Mouse (Mus musculus) adrenal gland, postnatal 36 days (tissue): ENCODE data around the gene Hoxd10. TPM values are rescaled to one million over a fixed set of nuclear protein-coding genes. Genes with fewer than 3 reads are reported as not detected.

Experiments
- DNase-seq, 2 experiments: peaks; one replicate each; pipeline ENCODE4 v3.0.0; 2021; ENCODE audit warnings: mixed read lengths in 1 of 2
- total RNA-seq, 2 experiments: library from RNA; stranded (reverse); gene quantifications; 2 replicates each; pipeline ENCODE4 v1.2.3; 2021

Hoxd10 gene
- total RNA-seq, 2 experiments from 2014 or later: not detected

- DNase-seq: no peak
Observed at GRCm38 (mm10) chr2:74696442-74697335, 5.0 kb downstream of the Hoxd10 start.

- peak; percentile 81 to 84 for DNase-seq
Observed at GRCm38 (mm10) chr2:74697567-74698121, 5.9 kb downstream of the Hoxd10 start, which contains the start of gene Hoxd9. Hoxd9 (plus strand) TSS chr2:74697727.

- DNase-seq: peak; percentile 51 to 64
Observed at GRCm38 (mm10) chr2:74698201-74699052, 6.7 kb downstream of the Hoxd10 start.

- peak in 1 of 2 experiments; percentile 35 for DNase-seq
Observed at GRCm38 (mm10) chr2:74699053-74699430, 7.3 kb downstream of the Hoxd10 start.

GRCm38 (mm10) chr2:74699664-74700545 lies 8.2 kb downstream of the Hoxd10 start:
- no peak for DNase-seq

- no peak for DNase-seq
Observed at GRCm38 (mm10) chr2:74700546-74701112, 8.9 kb downstream of the Hoxd10 start.

- DNase-seq: peak; percentile 79 to 84
Observed at GRCm38 (mm10) chr2:74701949-74702819, 10.5 kb downstream of the Hoxd10 start.

- DNase-seq: no peak
Observed at GRCm38 (mm10) chr2:74702820-74703219, 11.1 kb downstream of the Hoxd10 start.

GRCm38 (mm10) chr2:74703317-74703716 lies 11.6 kb downstream of the Hoxd10 start:
- DNase-seq: no peak

- DNase-seq: no peak
Observed at GRCm38 (mm10) chr2:74703720-74704392, 12.1 kb downstream of the Hoxd10 start.

GRCm38 (mm10) chr2:74704393-74704998 lies 12.8 kb downstream of the Hoxd10 start, which contains the start of gene Hoxd8:
Hoxd8 (plus strand) TSS chr2:74704615.
- DNase-seq: peak; percentile 87 to 93

- DNase-seq: peak; percentile 67 to 70
Observed at GRCm38 (mm10) chr2:74704999-74705466, 13.3 kb downstream of the Hoxd10 start.

- peak; percentile 79 to 88 for DNase-seq
Observed at GRCm38 (mm10) chr2:74705467-74706089, 13.9 kb downstream of the Hoxd10 start.

GRCm38 (mm10) chr2:74706393-74706960 lies 14.8 kb downstream of the Hoxd10 start:
- no peak for DNase-seq

- no peak for DNase-seq
Observed at GRCm38 (mm10) chr2:74707599-74707998, 15.9 kb downstream of the Hoxd10 start.

GRCm38 (mm10) chr2:74708676-74709075 lies 17.0 kb downstream of the Hoxd10 start:
- DNase-seq: peak; percentile 53 to 61

GRCm38 (mm10) chr2:74709465-74710419 lies 18.0 kb downstream of the Hoxd10 start:
- no peak for DNase-seq
